Mouse (Mus musculus) ES-Bruce4 (cell line): Measurements from ENCODE around the gene Clcf1. TPM values are rescaled to one million over a fixed set of nuclear protein-coding genes. Genes with fewer than 3 reads are reported as not detected.

Experiments
- H3K27ac ChIP-seq: 2 replicates; pipeline ENCODE4 v1.5.1; 2012; ENCODE audit warnings: low read length, inconsistent platforms; ENCODE audit not compliant: insufficient read depth
- H3K27me3 ChIP-seq: 2 replicates; pipeline ENCODE4 v1.6.1; 2012; ENCODE audit warnings: mild to moderate bottlenecking, low read length, inconsistent platforms; ENCODE audit not compliant: control insufficient read depth, poor library complexity, insufficient read depth, severe bottlenecking
- H3K36me3 ChIP-seq: 2 replicates; pipeline ENCODE4 v1.6.1; 2012; ENCODE audit warnings: inconsistent platforms, mild to moderate bottlenecking, low read length, moderate library complexity; ENCODE audit not compliant: control insufficient read depth, poor library complexity, insufficient read depth, severe bottlenecking
- H3K4me1 ChIP-seq: one replicate; pipeline ENCODE4 v1.8.1; 2011; ENCODE audit warnings: low read length; ENCODE audit not compliant: control insufficient read depth, insufficient read depth
- H3K4me3 ChIP-seq: 2 replicates; pipeline ENCODE4 v1.5.1; 2011; ENCODE audit warnings: low read depth, mild to moderate bottlenecking, low read length
- H3K9ac ChIP-seq: 2 replicates; pipeline ENCODE4 v1.6.1; 2012; ENCODE audit warnings: low read depth, mild to moderate bottlenecking, inconsistent platforms; ENCODE audit not compliant: poor library complexity, severe bottlenecking
- H3K9me3 ChIP-seq: replicated peaks from 2 replicates; pipeline ENCODE4 v1.6.1; 2012; ENCODE audit warnings: mild to moderate bottlenecking, low read length, inconsistent platforms; ENCODE audit not compliant: control insufficient read depth, poor library complexity, insufficient read depth, severe bottlenecking
- CTCF ChIP-seq: IDR thresholded peaks from one replicate; pipeline ENCODE4 v1.8.1; 2011; ENCODE audit warnings: low read depth, low read length
- EP300 ChIP-seq: IDR thresholded peaks from 2 replicates; pipeline ENCODE4 v1.6.1; 2011; ENCODE audit warnings: low read depth, low read length; ENCODE audit not compliant: insufficient read depth
- POLR2A ChIP-seq: IDR thresholded peaks from one replicate; pipeline ENCODE4 v1.8.1; 2011; ENCODE audit warnings: low read length; ENCODE audit not compliant: insufficient read depth
- polyA plus RNA-seq: library from polyadenylated mRNA; stranded (reverse); fragments of >200 nt; gene quantifications from 2 replicates; pipeline ENCODE4 v1.2.4, GENCODE M21; 2011; ENCODE audit warnings: low read depth; ENCODE audit not compliant: missing spikeins, insufficient read depth, insufficient read length

Clcf1 gene
- polyA plus RNA-seq, 1 experiment, result 1.5 TPM

DNA sequence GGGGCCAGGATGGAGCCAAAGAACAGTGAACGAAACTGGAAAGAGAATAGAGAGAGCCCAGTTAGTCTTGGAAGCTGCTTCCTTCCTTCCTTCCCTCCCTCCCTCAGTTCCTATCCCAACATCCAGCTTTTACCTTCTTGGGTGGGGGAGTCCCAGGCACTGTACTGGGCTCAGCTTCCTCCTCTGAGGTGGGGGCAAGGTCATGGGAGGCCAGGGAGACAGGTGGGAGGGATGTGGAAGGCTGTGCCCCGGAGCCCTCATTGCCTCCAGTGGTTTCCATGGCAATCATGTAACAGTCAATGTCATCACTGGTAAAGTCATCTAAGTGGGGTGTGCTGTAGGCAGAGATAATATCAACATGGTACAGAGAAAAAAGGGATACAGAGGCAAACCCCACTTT, 18.0 kb upstream of the Clcf1 start:
- Histone ChIP-seq H3K9me3 (no peaks in the 10 kb centered on the region), H3K4me3 (no peak overlapping the region), H3K27ac (no peak overlapping the region), H3K27me3 (no peaks in the 10 kb centered on the region), H3K4me1 (no peaks in the 10 kb centered on the region), H3K36me3 (peaks cover 58% of the 10 kb centered on the region), H3K9ac (no peak overlapping the region)
- TF ChIP-seq EP300, result no peak
- no peak for TF ChIP-seq CTCF
- TF ChIP-seq POLR2A, result no peak

DNA sequence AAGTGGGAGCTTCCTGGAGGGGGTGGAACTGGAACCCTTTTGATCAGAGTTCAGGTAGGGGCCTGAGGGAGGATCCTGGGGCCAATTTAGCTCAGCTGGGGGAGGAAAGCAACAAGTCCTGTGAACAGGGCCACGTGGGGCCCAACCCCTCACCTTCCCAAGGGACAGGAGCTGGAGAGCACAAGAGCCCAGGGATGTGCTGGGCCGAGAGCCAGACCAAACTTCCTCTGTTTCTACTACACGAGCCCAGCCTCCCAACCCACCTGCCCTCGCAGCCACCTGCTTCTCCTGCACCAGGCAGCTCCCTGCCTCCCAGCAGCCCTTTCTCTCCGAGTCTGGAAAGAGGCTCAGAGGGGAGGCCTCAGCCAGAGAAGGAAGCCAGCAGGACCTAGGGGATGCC, 17.5 kb upstream of the Clcf1 start:
- Histone ChIP-seq H3K4me3 (no peak overlapping the region), H3K9ac (no peak overlapping the region), H3K4me1 (no peaks in the 10 kb centered on the region), H3K27me3 (no peaks in the 10 kb centered on the region), H3K9me3 (no peaks in the 10 kb centered on the region), H3K27ac (no peak overlapping the region), H3K36me3 (peaks cover 58% of the 10 kb centered on the region)
- TF ChIP-seq CTCF (no peak), EP300 (no peak)

DNA sequence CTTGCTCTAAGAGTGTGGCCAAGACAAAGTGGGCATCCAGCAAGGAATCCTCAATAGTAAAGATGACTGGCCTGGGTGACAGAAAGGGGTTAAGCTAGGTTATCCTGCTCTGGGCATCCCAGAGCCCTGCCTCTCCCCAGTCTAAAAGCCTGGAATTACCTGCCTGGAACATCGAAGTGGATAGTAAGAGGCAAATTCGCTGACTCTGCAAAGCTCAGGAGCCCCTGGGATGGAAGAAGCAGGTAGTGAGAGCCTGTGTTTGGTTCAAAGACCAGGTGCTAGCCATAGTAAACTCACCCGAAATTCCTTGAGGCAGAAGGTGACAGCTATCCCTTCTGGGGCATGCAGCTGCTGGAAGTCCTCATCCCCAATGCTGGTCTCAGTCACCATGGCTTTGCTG, 16.9 kb upstream of the Clcf1 start:
- Histone ChIP-seq H3K9ac (no peak overlapping the region), H3K27ac (no peak overlapping the region), H3K9me3 (no peaks in the 10 kb centered on the region), H3K36me3 (peaks cover 58% of the 10 kb centered on the region), H3K4me3 (no peak overlapping the region), H3K4me1 (no peaks in the 10 kb centered on the region), H3K27me3 (no peaks in the 10 kb centered on the region)
- TF ChIP-seq POLR2A (no peak), EP300 (no peak), CTCF (no peak)

- peak within 1 kb of the TSS; percentile 86 for H3K4me3 ChIP-seq
- no peaks in the 10 kb centered on the region for H3K4me1 ChIP-seq
- peak within 1 kb of the TSS; percentile 22 for H3K27ac ChIP-seq
- TF ChIP-seq POLR2A (no peak), EP300 (peak; percentile 19; the same call in 1 of the 2 replicates)
- H3K36me3 ChIP-seq, result peaks cover 27% of the 10 kb centered on the region
- no peaks in the 10 kb centered on the region for H3K9me3 ChIP-seq
- no peaks in the 10 kb centered on the region for H3K27me3 ChIP-seq
- peak within 1 kb of the TSS; percentile 69 for H3K9ac ChIP-seq
Measured at GRCm38 (mm10) chr19:4201291-4201909, 12.6 kb upstream of the Clcf1 start, which contains the start of gene Rad9a. TSS of gene Rad9a (minus strand) at chr19:4201662.

- peaks cover 20% of the 10 kb centered on the region for H3K36me3 ChIP-seq
- H3K4me1 ChIP-seq, result no peaks in the 10 kb centered on the region
- H3K27me3 ChIP-seq, result no peaks in the 10 kb centered on the region
- H3K27ac ChIP-seq, result peak overlapping the region; percentile 22
- peak overlapping the region; percentile 69 for H3K9ac ChIP-seq
- H3K9me3 ChIP-seq, result no peaks in the 10 kb centered on the region
- peak overlapping the region; percentile 86 for H3K4me3 ChIP-seq
- TF ChIP-seq CTCF, result no peak
- TF ChIP-seq POLR2A, result no peak
- no peak for TF ChIP-seq EP300
Measured at GRCm38 (mm10) chr19:4202149-4202548, 11.9 kb upstream of the Clcf1 start.

DNA sequence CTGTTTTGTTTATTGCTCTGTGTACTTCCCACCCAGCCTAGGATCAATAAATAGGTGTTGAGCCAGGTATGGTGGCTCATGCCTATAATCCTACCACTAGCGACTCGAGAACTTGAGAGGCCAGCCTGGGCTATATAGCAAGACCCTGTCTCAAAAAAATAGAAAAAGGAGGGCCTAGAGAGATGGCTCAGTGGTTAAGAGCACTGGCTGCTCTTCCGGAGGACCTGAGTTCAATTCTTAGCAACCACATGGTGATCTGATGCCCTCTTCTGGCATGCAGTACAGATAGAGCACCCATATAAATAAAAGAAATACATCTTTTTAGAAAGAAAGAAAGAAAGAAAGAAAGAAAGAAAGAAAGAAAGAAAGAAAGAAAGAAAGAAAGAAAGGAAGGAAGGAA, 10.9 kb upstream of the Clcf1 start:
- no peak overlapping the region for H3K27ac ChIP-seq
- no peak for TF ChIP-seq CTCF
- no peak for TF ChIP-seq EP300
- no peak for TF ChIP-seq POLR2A
- H3K27me3 ChIP-seq, result no peaks in the 10 kb centered on the region

More for the DNA sequence above, 10.9 kb upstream of the Clcf1 start:
- Histone ChIP-seq H3K4me1 (no peaks in the 10 kb centered on the region), H3K36me3 (peaks cover 15% of the 10 kb centered on the region), H3K9me3 (no peaks in the 10 kb centered on the region), H3K4me3 (no peak overlapping the region), H3K9ac (no peak overlapping the region)
